Mouse (Mus musculus): Measurements from ENCODE around the gene Gmnn. TPM values are rescaled to one million over a fixed set of nuclear protein-coding genes. Genes with fewer than 3 reads are reported as not detected.

The Gmnn gene
- polyA plus RNA-seq, 1 experiment from 2014 or later: 41.1 TPM

DNA sequence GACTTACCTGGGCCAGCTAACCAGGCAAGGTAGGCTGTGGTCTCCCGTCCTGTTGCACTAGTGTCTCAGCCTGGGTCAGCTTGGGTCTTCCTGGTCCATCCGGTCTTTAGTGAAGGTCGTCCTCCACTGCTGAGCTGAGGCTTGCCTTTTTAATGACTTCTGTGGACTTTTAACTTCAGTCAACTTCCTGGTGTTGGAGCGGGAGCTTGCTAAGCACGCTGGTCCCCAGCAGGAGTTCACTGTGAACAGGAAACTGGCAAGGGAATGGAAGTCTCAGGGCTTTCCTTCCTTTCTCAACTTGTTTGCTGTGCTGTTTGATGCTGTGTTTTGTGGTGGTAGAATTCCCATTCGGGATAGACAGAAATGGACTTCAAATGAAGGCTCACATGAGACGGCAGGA is 44.0 kb downstream of the Gmnn start:
- Histone ChIP-seq H3K27ac (replicated peaks) (no peak overlapping the region), H3K9ac (replicated peaks) (no peak overlapping the region), H3K9me3 (no peaks in the 10 kb centered on the region), H3K4me2 (replicated peaks) (no peak overlapping the region), H3K36me3 (peaks cover 19% of the 10 kb centered on the region), H3K4me1 (peaks cover 6% of the 10 kb centered on the region; the same call in 1 of the 2 replicates), H3K4me3 (no peak overlapping the region), H3K27me3 (no peaks in the 10 kb centered on the region)
- no peak for ATAC-seq (replicated peaks)
- 83% methylated on average over 7 of the region's 7 CpGs for WGBS

GRCm38 (mm10) chr13:24716441-24716840 is 45.3 kb downstream of the Gmnn start:
- Histone ChIP-seq H3K27me3 (no peaks in the 10 kb centered on the region), H3K4me1 (peaks cover 6% of the 10 kb centered on the region; the same call in 1 of the 2 replicates), H3K27ac (replicated peaks) (no peak overlapping the region), H3K9me3 (no peaks in the 10 kb centered on the region), H3K4me2 (replicated peaks) (no peak overlapping the region), H3K36me3 (peaks cover 15% of the 10 kb centered on the region), H3K9ac (replicated peaks) (no peak overlapping the region), H3K4me3 (no peak overlapping the region)
- 88% methylated on average over 9 of the region's 9 CpGs for WGBS
- no peak for ATAC-seq (replicated peaks)

DNA sequence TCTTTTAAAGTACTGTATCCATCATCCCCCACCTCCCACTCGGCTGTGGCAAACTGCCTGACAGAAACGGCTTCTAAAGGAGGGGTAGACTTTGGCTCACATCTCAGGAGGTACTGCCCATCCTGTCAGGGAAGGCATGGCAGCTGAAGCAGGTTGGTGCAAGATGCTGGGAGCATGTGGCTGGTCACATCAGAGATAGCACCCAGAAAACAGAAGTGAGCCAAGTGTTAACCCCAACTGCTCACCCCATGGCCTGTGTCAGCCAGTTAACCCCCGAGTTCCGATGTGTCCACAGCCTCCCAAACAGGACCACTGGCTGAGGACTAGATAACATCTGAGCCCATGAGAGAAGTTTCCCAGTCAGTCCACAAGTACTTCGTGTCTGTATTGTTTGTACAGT is 46.1 kb downstream of the Gmnn start:
- H3K9ac ChIP-seq (replicated peaks): no peak overlapping the region
- ATAC-seq (replicated peaks): no peak
- peaks cover 15% of the 10 kb centered on the region for H3K36me3 ChIP-seq
- H3K4me2 ChIP-seq (replicated peaks): no peak overlapping the region
- H3K27ac ChIP-seq (replicated peaks): no peak overlapping the region
- WGBS: 67% methylated on average over 5 of the region's 5 CpGs
- H3K9me3 ChIP-seq: no peaks in the 10 kb centered on the region
- H3K27me3 ChIP-seq: no peaks in the 10 kb centered on the region
- H3K4me3 ChIP-seq: no peak overlapping the region
- peaks cover 6% of the 10 kb centered on the region; the same call in 1 of the 2 replicates for H3K4me1 ChIP-seq

DNA sequence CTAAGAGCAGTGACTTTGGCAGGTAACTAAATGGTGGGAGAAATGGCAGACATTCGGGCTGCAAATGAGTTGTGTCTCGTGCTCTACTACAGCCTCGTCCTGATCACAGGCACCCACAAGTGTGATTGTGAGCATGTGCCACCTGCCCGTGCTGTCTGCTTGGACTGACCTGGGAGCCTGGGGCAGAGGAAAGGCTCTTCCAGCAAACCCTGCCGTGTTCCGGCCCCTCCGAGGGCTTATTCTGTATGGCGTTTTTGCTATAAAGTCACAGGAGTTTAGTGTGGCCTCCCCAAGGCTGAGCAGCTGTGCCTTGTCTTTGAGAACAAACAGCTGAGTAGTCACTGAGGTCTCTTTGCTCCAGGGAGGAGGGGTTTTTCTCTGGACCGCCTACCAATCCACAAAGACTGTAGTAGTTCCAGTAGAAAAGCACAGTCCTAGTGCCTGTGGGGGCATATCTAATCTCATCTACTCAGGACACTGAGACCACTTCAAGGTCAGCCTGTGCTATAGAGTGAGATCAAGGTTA is 47.3 kb downstream of the Gmnn start:
- Histone ChIP-seq H3K36me3 (peaks cover 15% of the 10 kb centered on the region), H3K4me3 (no peak overlapping the region), H3K9ac (replicated peaks) (no peak overlapping the region), H3K4me1 (peaks cover 6% of the 10 kb centered on the region; the same call in 1 of the 2 replicates), H3K27me3 (no peaks in the 10 kb centered on the region), H3K27ac (replicated peaks) (no peak overlapping the region), H3K9me3 (no peaks in the 10 kb centered on the region), H3K4me2 (replicated peaks) (no peak overlapping the region)
- no peak for ATAC-seq (replicated peaks)
- WGBS: 82% methylated on average over 9 of the region's 9 CpGs

- Histone ChIP-seq H3K4me3 (peak overlapping the region; percentile 18; the same call in 1 of the 2 replicates), H3K36me3 (peaks cover 15% of the 10 kb centered on the region), H3K9me3 (no peaks in the 10 kb centered on the region), H3K27ac (replicated peaks) (no peak overlapping the region), H3K9ac (replicated peaks) (peak overlapping the region; percentile 25), H3K4me1 (peaks cover 6% of the 10 kb centered on the region; the same call in 1 of the 2 replicates), H3K4me2 (replicated peaks) (peak overlapping the region; percentile 40), H3K27me3 (no peaks in the 10 kb centered on the region)
- peak; percentile 89 for ATAC-seq (replicated peaks)
- WGBS: 8% methylated on average over 16 of the region's 16 CpGs
Observed at GRCm38 (mm10) chr13:24713434-24714000, 48.2 kb downstream of the Gmnn start.

DNA sequence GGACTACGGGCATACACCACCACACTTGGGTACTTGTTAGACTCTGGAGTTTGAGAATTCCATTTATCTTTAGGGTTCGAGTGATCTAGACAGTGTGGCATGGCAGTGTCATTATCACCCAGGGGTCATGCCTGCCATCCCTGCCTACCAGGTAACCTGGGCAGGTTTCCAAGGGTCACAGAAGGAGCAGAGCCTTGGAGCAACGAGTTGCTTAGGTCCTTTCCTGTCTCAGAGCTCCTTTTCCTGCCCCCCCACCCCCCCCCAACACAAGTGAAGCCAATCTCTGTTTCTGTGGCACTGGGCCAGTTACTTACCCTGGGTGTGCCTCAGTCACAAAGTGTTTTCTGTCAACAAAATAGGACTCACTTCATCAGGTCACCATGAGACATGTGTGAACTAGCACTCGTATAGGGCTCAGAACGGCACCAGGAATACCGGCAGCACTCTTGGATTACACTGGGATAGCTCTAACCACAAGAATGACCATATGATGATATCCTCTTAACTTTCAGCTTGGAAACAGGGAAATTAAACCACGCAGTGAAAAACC is 49.1 kb downstream of the Gmnn start:
- no peak overlapping the region for H3K4me2 ChIP-seq (replicated peaks)
- no peak overlapping the region for H3K9ac ChIP-seq (replicated peaks)
- H3K27me3 ChIP-seq: no peaks in the 10 kb centered on the region
- 82% methylated on average over 7 of the region's 7 CpGs for WGBS
- no peak for ATAC-seq (replicated peaks)
- peaks cover 11% of the 10 kb centered on the region; the same call in 1 of the 2 replicates for H3K36me3 ChIP-seq
- no peak overlapping the region for H3K27ac ChIP-seq (replicated peaks)
- peaks cover 6% of the 10 kb centered on the region; the same call in 1 of the 2 replicates for H3K4me1 ChIP-seq
- no peak overlapping the region for H3K4me3 ChIP-seq
- H3K9me3 ChIP-seq: no peaks in the 10 kb centered on the region

- WGBS: 59% methylated on average over 7 of the region's 7 CpGs
- no peaks in the 10 kb centered on the region for H3K27me3 ChIP-seq
- H3K36me3 ChIP-seq: 0 out of 2 replicates have a peak, but pooled peaks cover 6% of the 10 kb centered on the region
- no peaks in the 10 kb centered on the region for H3K9me3 ChIP-seq
- H3K27ac ChIP-seq (replicated peaks): no peak overlapping the region
- H3K9ac ChIP-seq (replicated peaks): no peak overlapping the region
- H3K4me3 ChIP-seq: no peak overlapping the region
- H3K4me1 ChIP-seq: peaks cover 6% of the 10 kb centered on the region; the same call in 1 of the 2 replicates
- no peak overlapping the region for H3K4me2 ChIP-seq (replicated peaks)
- no peak for ATAC-seq (replicated peaks)
Observed at GRCm38 (mm10) chr13:24710968-24711367, 50.8 kb downstream of the Gmnn start.

DNA sequence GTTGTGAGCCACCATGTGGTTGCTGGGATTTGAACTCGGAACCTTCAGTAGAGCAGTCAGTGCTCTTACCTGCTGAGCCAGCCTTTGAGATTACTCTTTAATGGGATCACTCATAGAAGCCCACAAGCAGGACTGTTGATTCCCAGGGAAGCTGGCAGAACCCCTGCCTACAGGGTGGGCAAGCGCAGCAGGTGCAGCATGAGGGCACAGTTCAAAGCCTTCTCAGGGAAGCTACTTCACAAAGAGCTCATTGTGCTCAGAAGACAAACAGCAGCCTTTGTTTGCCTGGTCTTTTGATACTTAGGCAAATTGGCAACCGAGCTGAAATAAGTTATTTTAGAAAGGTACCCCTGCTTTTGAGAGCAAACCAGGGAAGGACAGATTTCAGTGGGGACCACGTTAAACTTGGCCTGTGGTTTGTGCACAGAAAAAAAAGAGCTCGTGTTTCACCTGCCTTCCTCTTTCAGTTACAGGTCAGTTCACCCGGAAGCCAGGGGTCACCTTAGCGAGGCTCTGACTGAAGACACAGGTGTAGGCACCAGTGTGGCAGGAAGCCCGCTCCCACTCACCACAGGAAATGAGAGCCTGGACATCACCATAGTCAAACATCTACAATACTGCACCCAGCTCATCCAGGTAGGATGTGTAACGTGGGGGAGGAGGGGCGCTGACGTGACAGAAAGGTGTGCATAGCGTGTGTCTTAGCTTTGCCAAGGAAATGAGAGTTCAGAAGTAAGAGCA is 51.9 kb downstream of the Gmnn start:
- Histone ChIP-seq H3K9ac (replicated peaks) (no peak overlapping the region), H3K27ac (replicated peaks) (no peak overlapping the region), H3K4me3 (no peak overlapping the region), H3K27me3 (no peaks in the 10 kb centered on the region), H3K4me1 (peaks cover 6% of the 10 kb centered on the region; the same call in 1 of the 2 replicates), H3K9me3 (no peaks in the 10 kb centered on the region), H3K4me2 (replicated peaks) (no peak overlapping the region), H3K36me3 (0 out of 2 replicates have a peak, but pooled peaks cover 2% of the 10 kb centered on the region)
- WGBS: 59% methylated on average over 12 of the region's 12 CpGs
- no peak for ATAC-seq (replicated peaks)

DNA sequence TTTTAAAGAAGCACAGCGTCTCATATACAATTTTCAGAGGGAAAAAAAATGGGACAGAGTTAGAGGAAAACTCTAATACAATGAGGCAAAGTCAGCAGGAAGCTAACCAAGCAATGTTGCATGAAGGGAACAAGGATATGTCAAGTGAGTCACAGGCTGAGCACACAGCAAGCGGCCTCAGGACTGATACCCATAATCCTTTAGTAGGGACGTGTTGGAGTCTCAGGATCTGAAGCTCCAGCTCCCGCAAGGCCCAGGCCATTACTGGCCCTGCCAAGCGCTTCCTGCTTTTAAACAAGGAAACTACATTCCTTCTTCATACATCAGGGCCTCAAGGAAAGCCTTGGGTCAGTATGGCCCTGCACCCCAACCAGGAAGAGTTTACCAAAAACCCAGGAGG is 59.6 kb downstream of the Gmnn start:
- Histone ChIP-seq H3K27me3 (no peaks in the 10 kb centered on the region), H3K9ac (replicated peaks) (no peak overlapping the region), H3K4me3 (no peak overlapping the region), H3K27ac (replicated peaks) (no peak overlapping the region), H3K4me1 (no peaks in the 10 kb centered on the region), H3K36me3 (no peaks in the 10 kb centered on the region), H3K4me2 (replicated peaks) (no peak overlapping the region), H3K9me3 (no peaks in the 10 kb centered on the region)
- 82% methylated on average over 5 of the region's 5 CpGs for WGBS
- no peak for ATAC-seq (replicated peaks)

Other genes with a start within 250 kb of the Gmnn start
- 24.5 and 26.8 TPM in 2 replicates for gene Ripor2, start 179.7 kb downstream of the Gmnn start, polyA plus RNA-seq (2015; fragmentation: Nextera tagmentation; extraction: Ambion mirVana)
- gene Armh2, start 20.7 kb downstream of the Gmnn start, polyA plus RNA-seq (2015; fragmentation: Nextera tagmentation; extraction: Ambion mirVana): not detected in 2 replicates
- gene BC005537, start 39.7 kb upstream of the Gmnn start, polyA plus RNA-seq (2015; fragmentation: Nextera tagmentation; extraction: Ambion mirVana): 29.0 and 30.8 TPM in 2 replicates
- gene Acot13, start 69.6 kb upstream of the Gmnn start, polyA plus RNA-seq (2015; fragmentation: Nextera tagmentation; extraction: Ambion mirVana): 58.8 and 60.0 TPM in 2 replicates
- 46.5 and 48.9 TPM in 2 replicates for gene Tdp2, start 69.8 kb upstream of the Gmnn start, polyA plus RNA-seq (2015; fragmentation: Nextera tagmentation; extraction: Ambion mirVana)
- 2.9 and 3.2 TPM in 2 replicates for gene D130043K22Rik, start 83.2 kb upstream of the Gmnn start, polyA plus RNA-seq (2015; fragmentation: Nextera tagmentation; extraction: Ambion mirVana)
- 7.2 and 8.1 TPM in 2 replicates for gene Aldh5a1, start 175.7 kb upstream of the Gmnn start, polyA plus RNA-seq (2015; fragmentation: Nextera tagmentation; extraction: Ambion mirVana)
- 0.63 and 1.5 TPM in 2 replicates for gene Gpld1, start 181.2 kb upstream of the Gmnn start, polyA plus RNA-seq (2015; fragmentation: Nextera tagmentation; extraction: Ambion mirVana)